Mouse (Mus musculus) myocyte (in vitro differentiated cells): Measurements from ENCODE around the gene 1600014C10Rik. TPM values are rescaled to one million over a fixed set of nuclear protein-coding genes. Genes with fewer than 3 reads are reported as not detected.

Experiments used
- H3K27me3 ChIP-seq: one replicate; pipeline ENCODE4 v1.6.1; 2011; ENCODE audit not compliant: control insufficient read depth, insufficient read depth, insufficient read length
- H3K36me3 ChIP-seq: one replicate; pipeline ENCODE4 v1.6.1; 2011; ENCODE audit not compliant: control insufficient read depth, insufficient read depth
- H3K4me2 ChIP-seq: one replicate; pipeline ENCODE4 v1.6.1; 2011; ENCODE audit warnings: low read depth, control low read depth
- H3K4me3 ChIP-seq: one replicate; pipeline ENCODE4 v1.5.1; 2011; ENCODE audit warnings: mild to moderate bottlenecking, control low read depth, moderate library complexity
- H3K79me2 ChIP-seq: one replicate; pipeline ENCODE4 v1.6.1; 2011; ENCODE audit not compliant: control insufficient read depth, insufficient read depth
- H3ac ChIP-seq: one replicate; pipeline ENCODE4 v1.6.1; 2011; ENCODE audit not compliant: control insufficient read depth, insufficient read length
- CEBPB ChIP-seq: IDR thresholded peaks from 2 replicates; pipeline ENCODE4 v1.6.1; 2011; ENCODE audit warnings: mild to moderate bottlenecking, moderate library complexity; ENCODE audit not compliant: poor library complexity, insufficient read depth, severe bottlenecking
- E2F4 ChIP-seq: IDR thresholded peaks from one replicate; pipeline ENCODE4 v1.6.1; 2011; ENCODE audit warnings: mild to moderate bottlenecking, control low read depth, moderate library complexity; ENCODE audit not compliant: insufficient read depth
- MAX ChIP-seq: IDR thresholded peaks from one replicate; pipeline ENCODE4 v1.6.1; 2011; ENCODE audit warnings: low read depth, mild to moderate bottlenecking, control low read depth
- MYOD1 ChIP-seq, 3 experiments: IDR thresholded peaks; one replicate each; pipeline ENCODE4 v1.6.1; 2011; ENCODE audit warnings: control low read depth in 2 of 3, low read depth in 2 of 3, mild to moderate bottlenecking in 2 of 3, moderate library complexity in 1 of 3; ENCODE audit not compliant: insufficient read length in 2 of 3, control insufficient read depth in 1 of 3
- MYOG ChIP-seq, 3 experiments: IDR thresholded peaks; one replicate each; pipeline ENCODE4 v1.6.1; 2011; ENCODE audit warnings: control low read depth in 2 of 3, low read depth in 2 of 3, mild to moderate bottlenecking in 2 of 3; ENCODE audit not compliant: insufficient read length in 2 of 3, control insufficient read depth in 1 of 3, insufficient read depth in 1 of 3
- POLR2A ChIP-seq: IDR thresholded peaks from one replicate; pipeline ENCODE4 v1.6.1; 2011; ENCODE audit warnings: low read depth, mild to moderate bottlenecking, control low read depth, moderate library complexity; ENCODE audit not compliant: insufficient read length
- POLR2AphosphoS2 ChIP-seq: IDR thresholded peaks from one replicate; pipeline ENCODE4 v1.6.1; 2011; ENCODE audit warnings: low read depth, control low read depth; ENCODE audit not compliant: insufficient read length
- REST ChIP-seq: IDR thresholded peaks from one replicate; pipeline ENCODE4 v1.6.1; 2011; ENCODE audit warnings: mild to moderate bottlenecking, control low read depth, moderate library complexity; ENCODE audit not compliant: insufficient read depth, insufficient read length
- SRF ChIP-seq: IDR thresholded peaks from one replicate; pipeline ENCODE4 v1.6.1; 2011; ENCODE audit warnings: low read depth; ENCODE audit not compliant: control insufficient read depth, insufficient read length
- TCF12 ChIP-seq: IDR thresholded peaks from one replicate; pipeline ENCODE4 v1.6.1; 2011; ENCODE audit warnings: mild to moderate bottlenecking, control low read depth; ENCODE audit not compliant: poor library complexity, insufficient read depth, severe bottlenecking
- TCF3 ChIP-seq: IDR thresholded peaks from one replicate; pipeline ENCODE4 v1.6.1; 2011; ENCODE audit warnings: low read depth, control low read depth; ENCODE audit not compliant: insufficient read length
- USF1 ChIP-seq: IDR thresholded peaks from one replicate; pipeline ENCODE4 v1.6.1; 2011; ENCODE audit warnings: low read depth, mild to moderate bottlenecking, control low read depth, moderate library complexity
- polyA plus RNA-seq: library from polyadenylated mRNA; unstranded; fragments of >200 nt; fragmentation: generic; extraction: Trizol; gene quantifications from one replicate; pipeline ENCODE4 v1.2.1, GENCODE M21; 2012; ENCODE audit warnings: missing spikeins

The 1600014C10Rik gene
- polyA plus RNA-seq, 1 experiment = 5.1 TPM

DNA sequence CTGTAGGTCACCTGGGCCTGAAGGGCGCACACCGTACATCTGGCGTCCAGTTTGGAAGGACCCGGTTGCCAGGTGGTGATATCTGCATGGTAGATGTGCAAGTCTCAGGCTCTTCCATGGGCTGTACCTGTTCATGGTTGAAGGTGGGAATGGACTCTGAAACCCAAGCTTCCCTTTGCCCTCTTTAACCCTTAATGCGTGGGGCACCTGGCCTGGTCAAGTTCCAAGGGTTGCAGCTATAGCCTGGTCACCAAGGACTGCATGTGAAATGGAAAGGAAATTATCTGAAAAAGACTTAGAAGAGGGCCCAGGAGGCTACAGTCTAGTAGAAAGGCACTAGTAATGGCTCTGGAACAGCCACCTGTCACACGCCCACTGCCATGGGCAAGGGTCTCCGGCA lies 37.8 kb downstream of the 1600014C10Rik start:
- Histone ChIP-seq H3K4me3 (no peak overlapping the region), H3K27me3 (no peaks in the 10 kb centered on the region), H3K79me2 (peaks cover 30% of the 10 kb centered on the region), H3K36me3 (no peaks in the 10 kb centered on the region), H3ac (no peak overlapping the region), H3K4me2 (no peak overlapping the region)
- TF ChIP-seq MAX (no peak), TCF3 (no peak), E2F4 (no peak), MYOD1 (IDR thresholded peaks at IDR 0.05; ENCODE audit: control insufficient read depth in 1 of 3, insufficient read length in 2 of 3, low read depth in 2 of 3) (no peak), TCF12 (no peak), SRF (no peak), REST (no peak), MYOG (IDR thresholded peaks at IDR 0.05; ENCODE audit: control insufficient read depth in 1 of 3, insufficient read depth in 1 of 3, insufficient read length in 2 of 3, low read depth in 2 of 3) (no peak), POLR2A (no peak), USF1 (no peak), POLR2AphosphoS2 (no peak), CEBPB (no peak)

DNA sequence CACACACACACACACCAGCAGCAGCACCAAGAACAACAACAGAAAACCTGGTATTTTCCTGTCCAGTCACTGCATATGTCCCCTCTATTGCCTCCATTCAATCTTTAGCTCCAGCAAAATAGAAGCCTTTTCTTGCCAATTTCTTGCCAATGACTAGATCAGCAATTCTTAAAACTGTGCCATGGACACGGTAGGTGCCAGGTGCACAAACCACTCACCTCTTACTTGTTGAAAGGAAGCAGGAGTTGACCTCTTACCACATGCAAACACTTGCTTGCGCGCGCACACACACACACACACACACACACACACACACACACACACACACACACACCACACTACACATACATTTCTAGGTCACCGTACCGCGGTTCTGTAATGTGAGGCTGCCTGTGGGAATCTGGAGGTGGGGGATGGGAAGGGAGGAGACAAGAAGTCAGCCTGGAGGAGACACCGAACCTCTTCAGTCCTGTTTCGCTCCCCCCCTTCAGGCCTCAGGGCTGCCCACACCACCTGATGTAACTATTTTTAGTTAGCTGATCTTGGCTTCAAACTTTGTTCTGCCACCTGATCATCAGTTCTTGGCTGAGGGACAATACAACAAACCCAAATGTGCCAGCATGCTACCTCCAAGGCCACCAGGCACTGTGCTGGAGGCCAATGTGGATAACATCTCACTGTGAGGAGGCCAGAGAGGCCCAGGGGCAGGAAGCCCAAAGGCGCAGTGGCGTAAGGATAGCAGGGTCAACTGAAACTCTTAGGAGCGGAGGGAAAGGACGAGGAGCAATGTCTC lies 41.8 kb downstream of the 1600014C10Rik start:
- Histone ChIP-seq H3K4me3 (no peak overlapping the region), H3K79me2 (peaks cover 42% of the 10 kb centered on the region), H3K4me2 (peak overlapping the region; percentile 9)

DNA sequence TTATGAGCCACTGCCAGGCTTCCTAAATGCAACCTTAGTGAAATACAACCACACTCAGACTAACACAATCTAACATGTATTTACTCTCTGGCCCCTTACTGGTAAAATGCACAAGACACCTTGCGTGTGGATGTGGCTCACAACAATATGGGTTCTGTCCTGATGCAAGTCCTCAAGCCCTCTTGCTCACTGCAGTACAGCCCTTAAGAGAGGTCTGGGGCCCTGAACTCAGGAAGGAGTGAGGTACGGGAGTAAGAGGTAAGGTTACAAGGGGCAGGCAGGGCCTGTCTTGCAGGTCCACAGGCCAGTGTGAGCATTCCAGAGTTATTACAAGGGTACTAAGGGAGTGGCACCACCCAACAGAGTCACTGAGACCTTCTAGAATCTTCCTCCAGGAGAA lies 43.2 kb downstream of the 1600014C10Rik start:
- peak overlapping the region; percentile 80 for H3K4me3 ChIP-seq
- no peak for TF ChIP-seq REST
- no peak for TF ChIP-seq MYOG (IDR thresholded peaks at IDR 0.05; ENCODE audit: control insufficient read depth in 1 of 3, insufficient read depth in 1 of 3, insufficient read length in 2 of 3, low read depth in 2 of 3)
- no peak for TF ChIP-seq TCF12
- TF ChIP-seq MYOD1 (IDR thresholded peaks at IDR 0.05; ENCODE audit: control insufficient read depth in 1 of 3, insufficient read length in 2 of 3, low read depth in 2 of 3) = no peak
- TF ChIP-seq TCF3 = no peak
- TF ChIP-seq E2F4 = no peak

More for the DNA sequence above, 41.8 kb downstream of the 1600014C10Rik start:
- Histone ChIP-seq H3K27me3 (no peaks in the 10 kb centered on the region), H3ac (no peak overlapping the region), H3K36me3 (no peaks in the 10 kb centered on the region)
- TF ChIP-seq SRF (no peak), MAX (no peak), REST (no peak), POLR2A (no peak), POLR2AphosphoS2 (no peak)

DNA sequence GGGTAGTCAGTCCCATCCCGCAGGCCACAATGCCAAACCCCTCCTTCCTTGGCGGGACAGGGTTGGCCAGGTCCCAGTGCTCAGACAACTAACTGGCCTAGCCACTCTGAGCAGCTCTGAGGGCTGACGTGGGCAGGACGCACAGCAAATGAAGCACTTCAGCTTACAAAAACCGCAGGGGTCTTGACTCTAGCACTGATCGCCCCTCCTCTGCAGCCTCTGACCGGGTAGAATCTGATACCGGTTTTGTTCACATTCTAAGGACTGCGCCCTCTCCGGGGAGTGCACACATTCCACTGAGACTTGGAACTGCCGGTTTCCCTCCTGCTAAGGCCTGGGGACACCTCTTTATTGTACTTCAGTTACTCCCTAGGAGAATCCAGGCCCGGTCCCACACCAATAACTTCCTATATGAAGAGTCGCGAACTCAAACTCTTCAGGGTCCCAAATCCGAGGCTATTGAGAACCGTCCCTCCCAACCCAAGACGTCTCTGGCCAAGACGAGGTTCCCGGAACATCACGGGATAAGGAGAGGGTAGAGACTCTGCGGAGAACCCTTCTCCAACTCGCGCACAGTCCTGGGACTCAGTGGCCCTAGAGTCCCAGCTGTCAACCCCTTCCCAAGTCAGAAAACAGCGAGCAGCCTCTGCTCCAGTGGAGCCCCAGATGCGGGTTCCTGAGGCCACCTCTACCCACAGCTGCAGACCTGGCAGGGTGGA lies 44.3 kb downstream of the 1600014C10Rik start:
- H3ac ChIP-seq = peak overlapping the region; percentile 34
- TF ChIP-seq POLR2A (peak; percentile 33), TCF3 (no peak), TCF12 (no peak), POLR2AphosphoS2 (no peak), MYOG (IDR thresholded peaks at IDR 0.05; ENCODE audit: control insufficient read depth in 1 of 3, insufficient read depth in 1 of 3, insufficient read length in 2 of 3, low read depth in 2 of 3) (peak in 1 of 3 experiments; percentile 20)
- H3K4me3 ChIP-seq = peak overlapping the region; percentile 80
- no peaks in the 10 kb centered on the region for H3K27me3 ChIP-seq
- H3K36me3 ChIP-seq = no peaks in the 10 kb centered on the region
- peaks cover 42% of the 10 kb centered on the region for H3K79me2 ChIP-seq
- H3K4me2 ChIP-seq = peak overlapping the region; percentile 85

More for the DNA sequence above, 43.2 kb downstream of the 1600014C10Rik start:
- Histone ChIP-seq H3K36me3 (no peaks in the 10 kb centered on the region), H3K27me3 (no peaks in the 10 kb centered on the region), H3K79me2 (peaks cover 42% of the 10 kb centered on the region), H3ac (no peak overlapping the region), H3K4me2 (peak overlapping the region; percentile 85)

GRCm38 (mm10) chr7:38227900-38228298 lies 44.9 kb downstream of the 1600014C10Rik start, which contains the start of gene Plekhf1:
Gene Plekhf1, minus strand, starts transcription at chr7:38228016.
- no peaks in the 10 kb centered on the region for H3K36me3 ChIP-seq
- peaks cover 36% of the 10 kb centered on the region for H3K79me2 ChIP-seq
- H3K4me3 ChIP-seq = peak within 1 kb of the TSS; percentile 80
- no peak for TF ChIP-seq MAX
- TF ChIP-seq POLR2AphosphoS2 = peak; percentile 88
- TF ChIP-seq MYOG (IDR thresholded peaks at IDR 0.05; ENCODE audit: control insufficient read depth in 1 of 3, insufficient read depth in 1 of 3, insufficient read length in 2 of 3, low read depth in 2 of 3) = no peak
- TF ChIP-seq SRF = no peak
- no peak for TF ChIP-seq TCF3
- TF ChIP-seq USF1 = no peak
- TF ChIP-seq REST = no peak
- TF ChIP-seq CEBPB = no peak
- TF ChIP-seq E2F4 = no peak
- no peak for TF ChIP-seq TCF12
- peak in 1 of 3 experiments; percentile 10 for TF ChIP-seq MYOD1 (IDR thresholded peaks at IDR 0.05; ENCODE audit: control insufficient read depth in 1 of 3, insufficient read length in 2 of 3, low read depth in 2 of 3)
- peak; percentile 83 for TF ChIP-seq POLR2A
- peak within 1 kb of the TSS; percentile 85 for H3K4me2 ChIP-seq
- H3ac ChIP-seq = peak within 1 kb of the TSS; percentile 34
- no peaks in the 10 kb centered on the region for H3K27me3 ChIP-seq
